ENCODE assay signal across 18 mouse cellular contexts in genomic region chr7:95852630-95853029, GRCm38 (mm10).
"Had no signal": no experiment of that assay in that cellular context is flagged by ENCODE, and none has a peak within 500 bp of the region (broad histone marks: within the 10 kb centered on the region; RNA-seq: fewer than 3 reads in every experiment).

No protein-coding gene starts in this region.

- ATAC-seq: liver, embryonic 12.5 days had no signal

- H3K27me3 ChIP-seq: limb, embryonic 12.5 days; limb, embryonic 15.5 days; liver, embryonic 12.5 days; liver, embryonic 15.5 days; lung, embryonic 15.5 days; megakaryocyte, embryonic 14.5 days; neural tube, embryonic 12.5 days; neural tube, embryonic 15.5 days had no signal

- H3K36me3 ChIP-seq: limb, embryonic 12.5 days; limb, embryonic 15.5 days; liver, embryonic 12.5 days; liver, embryonic 15.5 days; lung, embryonic 15.5 days; neural tube, embryonic 12.5 days; neural tube, embryonic 15.5 days had no signal

- H3K4me1 ChIP-seq: limb, embryonic 12.5 days; liver, embryonic 12.5 days; liver, embryonic 15.5 days; lung, embryonic 15.5 days; megakaryocyte, embryonic 14.5 days; neural tube, embryonic 12.5 days; neural tube, embryonic 15.5 days had no signal

- H3K9me3 ChIP-seq: limb, embryonic 12.5 days; limb, embryonic 15.5 days; liver, embryonic 12.5 days; liver, embryonic 15.5 days; lung, embryonic 15.5 days; neural tube, embryonic 12.5 days; neural tube, embryonic 15.5 days had no signal

- H3K9ac ChIP-seq: limb, embryonic 12.5 days; limb, embryonic 15.5 days; liver, embryonic 12.5 days; liver, embryonic 15.5 days; lung, embryonic 15.5 days; neural tube, embryonic 12.5 days; neural tube, embryonic 15.5 days had no signal

- H3K4me2 ChIP-seq: limb, embryonic 12.5 days; limb, embryonic 15.5 days; liver, embryonic 12.5 days; liver, embryonic 15.5 days; lung, embryonic 15.5 days; midbrain, embryonic 11.5 days; neural tube, embryonic 12.5 days; neural tube, embryonic 15.5 days had no signal

- H3K4me3 ChIP-seq: limb, embryonic 12.5 days; limb, embryonic 15.5 days; liver, embryonic 12.5 days; liver, embryonic 15.5 days; lung, embryonic 15.5 days; megakaryocyte, embryonic 14.5 days; neural tube, embryonic 12.5 days; neural tube, embryonic 15.5 days had no signal

- DNase-seq: kidney, adult 9 months; kidney, postnatal 14 days; kidney, postnatal 4 days; left cerebral cortex, postnatal 4 days; midbrain, embryonic 14.5 days; retina, postnatal 1 day; right cerebral cortex, postnatal 25 days; thymus, adult 18-20 months; thymus, postnatal 36 days had no signal

- H3K27ac ChIP-seq: limb, embryonic 12.5 days; limb, embryonic 15.5 days; liver, embryonic 12.5 days; liver, embryonic 15.5 days; lung, embryonic 15.5 days; neural tube, embryonic 12.5 days; neural tube, embryonic 15.5 days had no signal
